Mouse (Mus musculus): ENCODE data around the gene Qrfp.

DNA sequence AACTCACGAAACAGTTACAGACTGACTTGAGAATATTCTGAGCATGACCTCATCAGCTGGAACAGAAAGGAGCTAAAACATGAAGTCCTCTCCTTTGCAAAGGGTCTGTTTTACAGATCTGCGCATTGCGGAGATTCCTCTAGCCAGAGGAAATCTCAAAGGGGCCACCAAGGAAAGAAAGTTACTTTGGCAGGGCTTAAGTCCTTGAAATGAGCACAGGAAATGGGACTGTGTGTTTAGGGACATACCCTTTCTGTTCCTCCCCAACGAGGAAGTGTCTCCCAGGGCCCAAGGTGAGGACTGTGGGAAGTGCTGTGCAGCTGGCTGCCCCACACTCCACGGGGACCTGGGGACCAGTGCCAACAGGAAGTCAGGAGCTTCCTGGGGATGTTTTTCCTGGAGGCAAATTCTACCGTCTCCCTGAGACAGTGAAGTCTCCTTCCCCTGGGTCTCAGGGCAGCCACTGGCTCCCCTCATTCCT is 40.7 kb downstream of the Qrfp start:
- no peak for TF ChIP-seq CTCF (IDR thresholded peaks at IDR 0.05 in 2 of 3, conservative IDR thresholded peaks at IDR 0.05 in 1 of 3; ENCODE audit: control insufficient read depth in 1 of 3, insufficient read depth in 1 of 3, low read depth in 2 of 3, low read length in 3 of 3, poor library complexity in 1 of 3, severe bottlenecking in 1 of 3)
- TF ChIP-seq TBP (IDR thresholded peaks at IDR 0.05; ENCODE audit: low read depth, low read length), result no peak
- TF ChIP-seq ZKSCAN1 (IDR thresholded peaks at IDR 0.05; ENCODE audit: low read depth, low read length), result no peak
- no peak for TF ChIP-seq GABPA (IDR thresholded peaks at IDR 0.05; ENCODE audit: low read depth, low read length)
- TF ChIP-seq RAD21 (IDR thresholded peaks at IDR 0.05; ENCODE audit: low read depth, low read length), result no peak
- no peak for TF ChIP-seq GATA1 (IDR thresholded peaks at IDR 0.05; ENCODE audit: low read depth, low read length)
- no peak for TF ChIP-seq POLR2A (IDR thresholded peaks at IDR 0.05; ENCODE audit: control insufficient read depth in 1 of 2, insufficient read depth in 1 of 2, low read depth in 1 of 2, low read length in 2 of 2, poor library complexity in 1 of 2)
